Mouse (Mus musculus): Measurements from ENCODE around the gene Mfn1.

Gene Mfn1

DNA sequence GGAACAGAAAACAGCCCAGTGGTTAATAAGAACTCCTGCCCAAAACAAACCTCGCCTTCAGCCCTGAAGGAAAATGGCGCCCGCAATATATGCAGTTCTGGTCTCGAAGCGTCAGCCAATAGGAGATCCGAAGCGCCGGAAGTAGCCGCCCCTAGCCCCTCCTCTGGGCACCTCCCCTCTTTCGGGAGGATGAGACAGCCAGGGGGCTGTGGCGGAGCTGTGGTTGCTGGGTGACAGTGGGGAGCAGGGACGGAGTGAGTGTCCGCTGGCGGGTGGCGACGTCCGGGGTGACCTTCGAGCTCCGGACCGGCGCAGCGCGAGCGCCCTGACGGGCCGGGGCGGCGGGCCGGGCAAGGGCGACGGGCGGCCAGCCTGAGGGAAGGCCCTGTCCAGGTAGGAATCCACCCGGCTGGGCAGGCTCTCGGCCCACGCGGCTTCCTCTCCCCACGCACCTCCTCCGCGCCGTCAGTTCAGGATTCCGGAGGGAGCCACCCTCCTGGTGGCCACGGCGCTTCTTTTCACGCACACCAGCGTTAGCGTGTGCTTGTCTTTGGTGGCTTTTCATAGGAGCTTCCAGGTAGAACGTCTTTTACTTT is at the start of gene Mfn1:
Gene Mfn1 (plus strand): TSS at position 163 of the 596 bp plus-strand sequence.
- peak; percentile 90 for DNase-seq

DNA sequence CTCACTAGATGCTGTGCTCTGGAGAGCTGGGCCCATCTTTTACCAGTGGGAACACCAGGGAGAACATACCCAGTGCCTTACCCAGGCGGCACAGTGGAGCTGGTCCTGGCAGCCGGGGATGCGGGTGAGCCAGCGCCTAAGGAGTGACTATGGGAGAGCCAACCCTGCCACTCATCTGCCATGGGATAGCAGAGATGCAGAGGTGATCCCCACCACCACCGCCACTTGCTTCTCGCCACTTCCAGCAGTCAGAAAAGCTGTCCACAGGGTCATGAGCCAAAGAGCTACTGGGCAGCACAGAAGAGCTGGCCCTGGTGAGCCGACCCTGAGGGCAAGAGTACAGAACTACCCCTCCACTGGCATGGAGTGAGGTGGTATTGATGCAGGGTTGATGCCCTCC is 49.3 kb upstream of the Mfn1 start:
- no peak for DNase-seq

DNA sequence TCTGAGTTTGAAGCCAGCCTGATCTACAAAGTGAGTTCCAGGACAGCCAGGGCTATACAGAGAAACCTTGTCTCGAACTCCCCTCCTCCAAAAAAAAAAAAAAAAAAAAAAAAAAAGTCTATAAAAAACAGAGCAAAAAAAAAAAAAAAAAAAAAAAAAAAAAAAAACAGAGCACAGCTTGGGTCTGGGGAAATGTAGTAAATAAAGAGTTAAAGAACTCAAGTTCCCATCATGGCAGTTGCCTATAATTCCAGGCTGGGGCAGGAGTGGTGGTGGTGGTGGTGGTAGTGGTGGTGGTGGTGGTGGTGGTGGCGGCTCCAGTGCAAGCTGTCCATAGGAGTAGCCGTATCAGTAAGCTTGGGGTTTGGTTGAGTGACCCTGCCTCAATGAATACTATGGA is 46.2 kb upstream of the Mfn1 start:
- DNase-seq, result no peak

GRCm38 (mm10) chr3:32486543-32486942 is 42.7 kb upstream of the Mfn1 start:
- no peak for DNase-seq

DNA sequence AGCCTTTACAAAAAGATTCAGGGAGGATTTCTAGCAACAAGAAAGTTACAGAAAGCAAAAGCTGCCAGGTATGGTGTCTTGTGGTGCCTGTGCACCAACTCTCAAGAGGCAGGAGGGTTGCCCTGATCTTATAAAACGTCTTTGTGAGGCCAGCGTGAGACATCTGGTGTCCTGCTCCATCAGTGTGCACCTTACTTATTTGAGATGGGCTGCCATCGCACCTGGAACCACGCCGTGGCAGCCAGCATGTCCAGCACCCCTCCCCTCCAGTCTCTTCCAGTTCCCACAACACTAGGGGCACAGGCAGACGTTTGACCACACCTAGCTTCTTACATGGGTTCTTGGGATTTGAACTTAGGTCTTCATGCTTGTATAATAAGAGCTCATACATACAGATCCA is 41.1 kb upstream of the Mfn1 start:
- DNase-seq, result no peak

DNA sequence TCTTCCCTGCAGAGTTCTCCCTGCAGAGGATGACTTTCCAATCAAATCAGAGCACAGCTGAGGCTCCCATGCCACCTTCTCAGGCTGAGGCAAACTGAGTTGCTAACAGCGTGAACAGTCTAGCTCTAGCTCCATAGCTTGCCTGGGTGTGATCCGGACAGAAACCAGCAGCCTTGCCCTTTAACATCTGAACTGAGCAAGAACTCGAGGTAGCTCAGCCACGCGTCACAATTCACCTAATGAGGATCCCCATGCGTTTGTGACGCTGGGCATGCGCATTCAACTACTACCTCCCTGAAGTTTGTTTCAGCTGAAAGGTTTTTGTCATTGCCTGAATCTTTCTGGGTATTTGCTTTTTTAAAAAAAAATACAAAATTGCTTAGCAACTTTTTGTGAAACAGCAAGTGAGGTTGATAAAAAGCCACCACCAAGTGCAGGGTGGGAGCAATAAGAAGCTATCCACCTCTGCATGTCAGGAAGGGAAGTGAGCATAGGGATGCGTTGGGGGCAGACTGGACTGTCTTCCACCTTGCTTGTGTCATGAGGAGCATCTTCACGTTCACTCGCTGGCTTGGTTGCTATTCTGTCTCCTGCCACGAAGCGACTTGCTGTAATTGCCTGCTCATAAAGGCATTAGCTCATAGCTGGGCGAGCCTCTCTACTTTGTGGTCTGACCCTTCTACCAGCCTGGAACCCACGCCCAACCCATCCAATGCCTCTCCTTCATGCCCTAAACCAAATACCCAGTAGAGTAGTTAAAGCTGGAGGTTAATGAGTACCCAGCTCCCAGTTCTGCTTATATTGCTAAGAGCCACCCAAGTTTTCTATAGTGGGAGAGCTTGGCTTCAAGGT is 39.0 kb upstream of the Mfn1 start:
- DNase-seq, result no peak

- no peak for DNase-seq
Measured at GRCm38 (mm10) chr3:32490928-32491315, 38.3 kb upstream of the Mfn1 start.

GRCm38 (mm10) chr3:32492097-32493090 is 36.9 kb upstream of the Mfn1 start, which contains the start of gene Kcnmb3:
Gene Kcnmb3 (minus strand): TSS chr3:32492231.
- no peak for DNase-seq

DNA sequence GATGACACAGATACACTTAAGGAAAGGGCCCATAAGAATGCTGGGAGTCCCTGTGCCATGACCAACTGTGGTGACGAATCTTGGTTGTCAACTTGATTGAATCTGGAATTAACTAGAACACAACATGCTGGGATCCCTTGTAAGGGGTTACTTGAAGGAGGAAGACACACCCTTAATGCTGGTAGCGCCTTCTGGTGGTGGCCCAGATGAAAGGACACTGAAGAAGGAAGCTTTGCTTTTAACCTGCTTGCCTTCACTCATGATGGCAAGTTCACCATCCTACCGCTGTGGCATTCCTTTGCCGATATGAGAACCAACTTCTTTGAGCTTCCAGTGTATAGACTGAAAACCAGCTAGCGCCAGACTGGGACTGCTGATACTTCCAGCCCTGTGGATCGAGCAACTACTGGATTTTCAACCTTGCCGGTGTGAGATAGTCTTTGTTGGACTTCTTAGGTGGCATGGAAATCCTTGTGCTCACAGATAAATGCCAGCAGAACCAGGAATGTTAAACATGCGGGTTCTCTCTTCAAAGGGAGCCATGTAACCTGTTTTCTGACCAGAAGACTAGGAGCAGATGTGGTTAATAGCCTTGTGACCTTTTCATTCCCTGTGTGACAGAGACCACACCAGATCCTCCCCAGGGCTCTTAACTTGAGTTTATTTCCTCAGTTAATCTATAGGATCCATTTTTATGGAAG is 34.7 kb upstream of the Mfn1 start:
- no peak for DNase-seq

- DNase-seq, result no peak
Measured at GRCm38 (mm10) chr3:32495088-32495770, 34.0 kb upstream of the Mfn1 start.

DNA sequence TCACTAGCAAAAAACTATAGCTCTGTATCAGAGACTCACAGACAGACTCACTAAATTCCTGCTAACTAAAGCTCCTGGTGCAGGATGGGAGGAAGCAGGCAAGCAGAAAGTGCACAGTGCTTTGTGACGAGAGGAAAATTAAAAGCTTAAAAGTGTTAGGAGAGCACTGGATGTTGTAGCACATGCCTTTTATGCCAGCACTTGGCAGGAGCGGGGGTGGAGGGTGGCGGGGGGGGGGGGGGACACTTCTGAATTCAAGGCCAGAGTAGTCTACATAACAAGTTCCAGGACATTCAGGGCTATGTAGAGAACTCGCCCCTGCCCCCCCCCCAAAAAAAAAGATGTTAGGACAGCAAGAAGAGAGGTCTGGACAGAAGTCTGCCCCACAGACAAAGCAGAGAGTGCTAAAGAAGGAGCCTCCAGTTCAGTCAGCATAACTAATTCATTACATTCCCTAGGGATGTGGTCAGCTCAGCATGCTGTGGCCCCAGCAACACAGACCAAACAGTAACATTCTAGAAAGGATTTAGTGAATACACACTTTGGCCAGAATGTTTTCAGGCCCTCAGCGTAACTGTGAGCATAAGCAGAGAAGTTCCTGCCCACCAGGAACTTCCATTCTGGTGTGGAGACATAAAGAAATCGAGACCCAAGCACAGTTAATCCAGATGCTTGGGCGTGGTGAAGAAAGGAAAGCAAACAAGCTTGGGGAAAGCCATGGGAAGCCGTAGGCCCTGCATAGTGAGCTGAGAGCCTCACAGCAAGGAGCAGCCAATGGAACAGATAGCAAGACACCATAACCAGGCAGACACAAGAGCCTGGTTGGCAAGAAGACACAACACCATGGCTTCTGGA is 33.2 kb upstream of the Mfn1 start:
- DNase-seq, result no peak

DNA sequence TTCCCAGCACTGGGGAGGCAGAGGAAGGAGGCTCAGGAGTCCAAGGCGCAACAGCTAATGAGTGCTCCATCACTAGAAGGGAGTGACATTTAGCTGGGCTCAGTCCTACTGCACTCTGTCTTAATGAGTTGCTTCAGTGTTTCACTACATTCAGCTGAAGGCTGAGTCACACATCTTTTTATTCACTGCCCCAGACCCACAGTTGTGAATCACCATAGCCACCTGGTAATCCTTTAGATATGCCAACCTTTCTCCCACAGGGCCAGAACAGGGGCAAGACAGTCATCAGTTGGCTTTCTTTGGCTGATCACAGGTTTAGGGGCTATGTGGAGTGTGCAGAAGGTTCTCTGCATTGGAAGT is 32.6 kb upstream of the Mfn1 start:
- no peak for DNase-seq

DNA sequence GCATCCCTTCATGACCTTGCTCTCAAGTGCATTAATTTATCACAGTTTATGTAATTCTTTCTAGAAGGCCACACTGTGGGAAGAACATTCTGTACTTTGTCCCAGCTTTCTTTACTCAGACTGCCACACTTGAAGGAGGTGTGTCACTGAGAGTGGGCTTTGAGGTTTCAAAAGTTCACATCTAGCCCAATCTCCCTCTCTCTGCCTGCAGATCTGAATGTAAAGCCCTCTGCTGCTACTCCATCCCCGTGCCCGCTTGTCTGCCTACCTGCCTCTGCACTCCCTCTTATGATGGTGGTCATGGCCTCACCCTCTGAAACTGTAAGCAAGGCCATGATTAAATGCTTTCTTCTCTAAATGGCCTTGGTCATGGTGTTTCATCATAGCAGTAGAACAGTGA is 28.9 kb upstream of the Mfn1 start:
- no peak for DNase-seq

GRCm38 (mm10) chr3:32505841-32506240 is 23.4 kb upstream of the Mfn1 start:
- DNase-seq, result no peak

DNA sequence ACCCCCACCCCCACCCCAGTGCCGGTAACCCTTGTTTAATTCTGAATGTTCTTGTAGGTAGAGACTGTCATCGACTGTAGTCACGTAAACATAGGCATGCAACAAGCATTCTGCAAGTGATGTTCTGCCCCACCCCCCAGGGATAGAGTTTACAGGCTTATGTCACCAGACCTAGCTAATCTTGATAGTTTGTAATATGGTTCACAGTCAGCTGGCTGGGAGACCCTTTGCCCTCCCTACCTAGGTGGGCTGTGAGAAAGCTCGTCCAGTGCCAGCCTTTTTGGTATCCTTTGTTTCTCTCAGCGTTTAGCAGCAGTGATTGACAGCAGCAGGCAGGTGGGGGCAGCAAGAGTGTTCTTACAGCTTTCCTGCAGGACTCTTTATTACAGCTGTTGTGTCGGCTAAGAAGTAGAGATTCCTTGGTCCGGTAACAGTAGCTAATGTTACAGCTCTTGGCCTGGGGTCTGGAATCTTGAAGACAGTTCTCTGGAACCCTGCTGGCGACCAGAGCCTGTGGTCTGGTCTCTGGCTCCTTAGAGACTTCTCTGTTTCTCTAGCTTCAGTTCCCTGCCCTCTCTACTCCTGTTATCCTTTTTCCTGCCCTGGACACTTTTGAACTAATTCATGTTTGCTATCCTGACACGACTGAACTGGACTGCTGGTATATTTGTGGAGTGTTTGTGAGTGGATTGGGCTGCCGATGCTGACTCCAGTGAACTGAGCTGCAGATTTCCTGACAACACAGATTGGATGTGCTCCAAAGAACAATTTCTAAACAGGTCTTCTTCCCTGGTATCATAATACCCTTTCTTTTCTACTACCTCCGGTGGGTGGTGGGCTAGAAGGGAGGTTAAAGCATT is 22.7 kb upstream of the Mfn1 start:
- no peak for DNase-seq

GRCm38 (mm10) chr3:32508666-32509324 is 20.5 kb upstream of the Mfn1 start:
- peak; percentile 71 for DNase-seq

GRCm38 (mm10) chr3:32509496-32510374 is 19.5 kb upstream of the Mfn1 start, which contains the start of gene Zfp639:
Gene Zfp639 (plus strand): TSS chr3:32510259.
- no peak for DNase-seq
